Mouse (Mus musculus) thymus, adult 2 months (tissue): ENCODE measurements around the gene Wdr95.

Experiments
- CTCF ChIP-seq: fragments of 200-500 bp; IDR thresholded peaks from 2 replicates; pipeline ENCODE4 v1.5.1; 2012; ENCODE audit warnings: mild to moderate bottlenecking, control low read depth, low read length, moderate library complexity, borderline replicate concordance; ENCODE audit not compliant: control insufficient read depth, poor library complexity, insufficient read depth; ENCODE audit errors: extremely low read depth
- POLR2A ChIP-seq: fragments of 200-500 bp; IDR thresholded peaks from 2 replicates; pipeline ENCODE4 v1.6.1; 2012; ENCODE audit warnings: mild to moderate bottlenecking, low read length, control low read depth, moderate library complexity; ENCODE audit not compliant: control insufficient read depth, poor library complexity, insufficient read depth; ENCODE audit errors: extremely low read depth

- TF ChIP-seq CTCF (no peak), POLR2A (no peak)
Measured at GRCm38 (mm10) chr5:149504985-149505384, 23.5 kb upstream of the Wdr95 start.
